Mouse (Mus musculus): ENCODE results near the gene Zfp326.

The Zfp326 gene

GRCm38 (mm10) chr5:105867841-105868447 is 8.4 kb upstream of the Zfp326 start:
- DNase-seq, result no peak

- DNase-seq, result peak; percentile 82
These were observed 7.8 kb upstream of the Zfp326 start for GRCm38 (mm10) chr5:105868593-105868992.

- DNase-seq, result no peak
These were observed 6.6 kb upstream of the Zfp326 start for GRCm38 (mm10) chr5:105869739-105870138.

- DNase-seq, result no peak
These were observed 5.2 kb upstream of the Zfp326 start for GRCm38 (mm10) chr5:105871140-105871539.

- DNase-seq, result no peak
These were observed 4.2 kb upstream of the Zfp326 start for GRCm38 (mm10) chr5:105872176-105872575.

GRCm38 (mm10) chr5:105872916-105873315 is 3.4 kb upstream of the Zfp326 start:
- DNase-seq, result no peak

GRCm38 (mm10) chr5:105873774-105874173 is 2.6 kb upstream of the Zfp326 start:
- no peak for DNase-seq

- no peak for DNase-seq
These were observed 1.9 kb upstream of the Zfp326 start for GRCm38 (mm10) chr5:105874476-105874875.

GRCm38 (mm10) chr5:105876925-105877774 is 785 bp downstream of the Zfp326 start:
- DNase-seq, result peak; percentile 29

- DNase-seq, result no peak
These were observed 11.0 kb downstream of the Zfp326 start for GRCm38 (mm10) chr5:105887317-105887716.

- no peak for DNase-seq
These were observed 21.8 kb downstream of the Zfp326 start for GRCm38 (mm10) chr5:105898161-105898560.

- DNase-seq, result no peak
These were observed 32.8 kb downstream of the Zfp326 start for GRCm38 (mm10) chr5:105909209-105909608.

- no peak for DNase-seq
These were observed 33.3 kb downstream of the Zfp326 start for GRCm38 (mm10) chr5:105909671-105910070.

GRCm38 (mm10) chr5:105911498-105911897 is 35.1 kb downstream of the Zfp326 start:
- DNase-seq, result no peak

GRCm38 (mm10) chr5:105917398-105917797 is 41.0 kb downstream of the Zfp326 start:
- DNase-seq, result no peak

GRCm38 (mm10) chr5:105918289-105918688 is 41.9 kb downstream of the Zfp326 start:
- DNase-seq, result no peak

GRCm38 (mm10) chr5:105922818-105923487 is 46.6 kb downstream of the Zfp326 start:
- no peak for DNase-seq

GRCm38 (mm10) chr5:105924347-105924746 is 48.0 kb downstream of the Zfp326 start:
- DNase-seq, result no peak

- no peak for DNase-seq
These were observed 49.3 kb downstream of the Zfp326 start for GRCm38 (mm10) chr5:105925568-105926255.

GRCm38 (mm10) chr5:105930282-105930681 is 53.9 kb downstream of the Zfp326 start:
- peak; percentile 22 for DNase-seq

GRCm38 (mm10) chr5:105932392-105932791 is 56.0 kb downstream of the Zfp326 start:
- no peak for DNase-seq

- no peak for DNase-seq
These were observed 65.6 kb downstream of the Zfp326 start for GRCm38 (mm10) chr5:105941951-105942350.

Data from cerebellum, adult 8-10 months (tissue).